Mouse (Mus musculus): Measurements from ENCODE around the gene Kcnip1. TPM values are rescaled to one million over a fixed set of nuclear protein-coding genes. Genes with fewer than 3 reads are reported as not detected.

Kcnip1 gene
- polyA plus RNA-seq, 1 experiment from 2014 or later = 0.54 TPM

GRCm38 (mm10) chr11:33829774-33830173 lies 163.2 kb downstream of the Kcnip1 start:
- ATAC-seq (ENCODE audit: insufficient number of reproducible peaks, low FRiP score) = no peak
- Histone ChIP-seq H3K27me3 (replicated peaks) (no peaks in the 10 kb centered on the region), H3K9me3 (replicated peaks) (no peaks in the 10 kb centered on the region), H3K4me2 (no peak overlapping the region), H3K4me1 (replicated peaks) (peaks cover 9% of the 10 kb centered on the region), H3K9ac (no peak overlapping the region), H3K36me3 (no peaks in the 10 kb centered on the region), H3K27ac (ENCODE audit: poor library complexity, severe bottlenecking) (no peak overlapping the region), H3K4me3 (no peak overlapping the region)
- WGBS = 65% methylated on average over 2 of the region's 2 CpGs

GRCm38 (mm10) chr11:33827829-33828206 lies 165.1 kb downstream of the Kcnip1 start:
- Histone ChIP-seq H3K4me2 (no peak overlapping the region), H3K27me3 (replicated peaks) (0 out of 2 replicates have a peak, but pooled peaks cover 6% of the 10 kb centered on the region), H3K4me1 (replicated peaks) (peaks cover 9% of the 10 kb centered on the region), H3K4me3 (no peak overlapping the region), H3K27ac (ENCODE audit: poor library complexity, severe bottlenecking) (no peak overlapping the region), H3K9ac (no peak overlapping the region), H3K36me3 (no peaks in the 10 kb centered on the region), H3K9me3 (replicated peaks) (no peaks in the 10 kb centered on the region)
- WGBS = 55% methylated on average over 6 of the region's 6 CpGs
- ATAC-seq (ENCODE audit: insufficient number of reproducible peaks, low FRiP score) = no peak

- Histone ChIP-seq H3K4me2 (no peak overlapping the region), H3K9me3 (replicated peaks) (no peaks in the 10 kb centered on the region), H3K36me3 (no peaks in the 10 kb centered on the region), H3K27me3 (replicated peaks) (0 out of 2 replicates have a peak, but pooled peaks cover 6% of the 10 kb centered on the region), H3K27ac (ENCODE audit: poor library complexity, severe bottlenecking) (no peak overlapping the region), H3K4me3 (no peak overlapping the region), H3K4me1 (replicated peaks) (peaks cover 9% of the 10 kb centered on the region), H3K9ac (no peak overlapping the region)
- no peak for ATAC-seq (ENCODE audit: insufficient number of reproducible peaks, low FRiP score)
- 48% methylated on average over 12 of the region's 12 CpGs for WGBS
Measured at GRCm38 (mm10) chr11:33827085-33827828, 165.7 kb downstream of the Kcnip1 start.

- H3K27ac ChIP-seq (ENCODE audit: poor library complexity, severe bottlenecking) = no peak overlapping the region
- H3K9me3 ChIP-seq (replicated peaks) = no peaks in the 10 kb centered on the region
- no peak overlapping the region for H3K9ac ChIP-seq
- 49% methylated on average over 6 of the region's 6 CpGs for WGBS
- 0 out of 2 replicates have a peak, but pooled peaks cover 6% of the 10 kb centered on the region for H3K27me3 ChIP-seq (replicated peaks)
- H3K36me3 ChIP-seq = no peaks in the 10 kb centered on the region
- H3K4me2 ChIP-seq = no peak overlapping the region
- peaks cover 9% of the 10 kb centered on the region for H3K4me1 ChIP-seq (replicated peaks)
- no peak overlapping the region for H3K4me3 ChIP-seq
- no peak for ATAC-seq (ENCODE audit: insufficient number of reproducible peaks, low FRiP score)
Measured at GRCm38 (mm10) chr11:33824739-33825138, 168.2 kb downstream of the Kcnip1 start.

- ATAC-seq (ENCODE audit: insufficient number of reproducible peaks, low FRiP score) = no peak
- Histone ChIP-seq H3K36me3 (no peaks in the 10 kb centered on the region), H3K4me3 (no peak overlapping the region), H3K4me2 (no peak overlapping the region), H3K27ac (ENCODE audit: poor library complexity, severe bottlenecking) (no peak overlapping the region), H3K9ac (no peak overlapping the region), H3K27me3 (replicated peaks) (0 out of 2 replicates have a peak, but pooled peaks cover 6% of the 10 kb centered on the region), H3K4me1 (replicated peaks) (peaks cover 3% of the 10 kb centered on the region), H3K9me3 (replicated peaks) (no peaks in the 10 kb centered on the region)
- 85% methylated on average over 5 of the region's 5 CpGs for WGBS
Measured at GRCm38 (mm10) chr11:33821331-33821730, 171.6 kb downstream of the Kcnip1 start.

- Histone ChIP-seq H3K4me1 (replicated peaks) (peaks cover 8% of the 10 kb centered on the region), H3K27ac (ENCODE audit: poor library complexity, severe bottlenecking) (no peak overlapping the region), H3K36me3 (no peaks in the 10 kb centered on the region), H3K27me3 (replicated peaks) (0 out of 2 replicates have a peak, but pooled peaks cover 6% of the 10 kb centered on the region), H3K4me2 (no peak overlapping the region), H3K4me3 (no peak overlapping the region), H3K9ac (no peak overlapping the region), H3K9me3 (replicated peaks) (no peaks in the 10 kb centered on the region)
- WGBS = 75% methylated on average over 7 of the region's 7 CpGs
- no peak for ATAC-seq (ENCODE audit: insufficient number of reproducible peaks, low FRiP score)
Measured at GRCm38 (mm10) chr11:33820876-33821275, 172.1 kb downstream of the Kcnip1 start.

GRCm38 (mm10) chr11:33818861-33819503 lies 174.0 kb downstream of the Kcnip1 start:
- H3K27ac ChIP-seq (ENCODE audit: poor library complexity, severe bottlenecking) = no peak overlapping the region
- H3K36me3 ChIP-seq = no peaks in the 10 kb centered on the region
- no peak for ATAC-seq (ENCODE audit: insufficient number of reproducible peaks, low FRiP score)
- 31% methylated on average over 5 of the region's 5 CpGs for WGBS
- no peaks in the 10 kb centered on the region for H3K9me3 ChIP-seq (replicated peaks)
- no peak overlapping the region for H3K4me2 ChIP-seq
- no peak overlapping the region for H3K9ac ChIP-seq
- peaks cover 10% of the 10 kb centered on the region; the same call in 1 of the 2 replicates for H3K27me3 ChIP-seq (replicated peaks)
- H3K4me3 ChIP-seq = no peak overlapping the region
- peaks cover 8% of the 10 kb centered on the region for H3K4me1 ChIP-seq (replicated peaks)

GRCm38 (mm10) chr11:33816020-33816419 lies 176.9 kb downstream of the Kcnip1 start:
- Histone ChIP-seq H3K27me3 (replicated peaks) (peaks cover 4% of the 10 kb centered on the region; the same call in 1 of the 2 replicates), H3K9me3 (replicated peaks) (no peaks in the 10 kb centered on the region), H3K4me3 (no peak overlapping the region), H3K4me2 (no peak overlapping the region), H3K9ac (no peak overlapping the region), H3K4me1 (replicated peaks) (peaks cover 8% of the 10 kb centered on the region), H3K36me3 (no peaks in the 10 kb centered on the region), H3K27ac (ENCODE audit: poor library complexity, severe bottlenecking) (no peak overlapping the region)
- 32% methylated on average over 3 of the region's 3 CpGs for WGBS
- ATAC-seq (ENCODE audit: insufficient number of reproducible peaks, low FRiP score) = no peak

GRCm38 (mm10) chr11:33810105-33810504 lies 182.8 kb downstream of the Kcnip1 start:
- no peak for ATAC-seq (ENCODE audit: insufficient number of reproducible peaks, low FRiP score)
- H3K4me2 ChIP-seq = no peak overlapping the region
- H3K27ac ChIP-seq (ENCODE audit: poor library complexity, severe bottlenecking) = no peak overlapping the region
- H3K9ac ChIP-seq = no peak overlapping the region
- 33% methylated on average over 7 of the region's 7 CpGs for WGBS
- no peaks in the 10 kb centered on the region for H3K36me3 ChIP-seq
- H3K9me3 ChIP-seq (replicated peaks) = no peaks in the 10 kb centered on the region
- no peaks in the 10 kb centered on the region for H3K4me1 ChIP-seq (replicated peaks)
- no peaks in the 10 kb centered on the region for H3K27me3 ChIP-seq (replicated peaks)
- H3K4me3 ChIP-seq = no peak overlapping the region

GRCm38 (mm10) chr11:33803093-33803492 lies 189.9 kb downstream of the Kcnip1 start:
- Histone ChIP-seq H3K27ac (ENCODE audit: poor library complexity, severe bottlenecking) (no peak overlapping the region), H3K4me2 (no peak overlapping the region)
- ATAC-seq (ENCODE audit: insufficient number of reproducible peaks, low FRiP score) = no peak

GRCm38 (mm10) chr11:33800436-33801088 lies 192.4 kb downstream of the Kcnip1 start:
- no peaks in the 10 kb centered on the region for H3K9me3 ChIP-seq (replicated peaks)
- H3K27ac ChIP-seq (ENCODE audit: poor library complexity, severe bottlenecking) = no peak overlapping the region
- H3K36me3 ChIP-seq = no peaks in the 10 kb centered on the region
- 69% methylated on average over 10 of the region's 10 CpGs for WGBS
- no peak overlapping the region for H3K4me3 ChIP-seq
- no peaks in the 10 kb centered on the region for H3K4me1 ChIP-seq (replicated peaks)
- no peaks in the 10 kb centered on the region; the same call in 1 of the 2 replicates for H3K27me3 ChIP-seq (replicated peaks)
- ATAC-seq (ENCODE audit: insufficient number of reproducible peaks, low FRiP score) = no peak
- no peak overlapping the region for H3K4me2 ChIP-seq
- H3K9ac ChIP-seq = no peak overlapping the region

More at GRCm38 (mm10) chr11:33803093-33803492, 189.9 kb downstream of the Kcnip1 start:
- 74% methylated on average over 2 of the region's 2 CpGs for WGBS
- Histone ChIP-seq H3K27me3 (replicated peaks) (no peaks in the 10 kb centered on the region), H3K4me1 (replicated peaks) (no peaks in the 10 kb centered on the region), H3K9ac (no peak overlapping the region), H3K4me3 (no peak overlapping the region), H3K9me3 (replicated peaks) (no peaks in the 10 kb centered on the region), H3K36me3 (no peaks in the 10 kb centered on the region)

All from heart, embryonic 12.5 days (tissue).